Mouse (Mus musculus) megakaryocyte, embryonic 14.5 days (primary cell): Measurements from ENCODE around the gene Myl6b. TPM values are rescaled to one million over a fixed set of nuclear protein-coding genes. Genes with fewer than 3 reads are reported as not detected.
"Not testable (repeated sequence)": the region's sequence is repeated elsewhere in the genome, so short reads cannot be mapped to it uniquely, and the experiment has no call there.

Experiments used
- H3K27me3 ChIP-seq: replicated peaks from 2 replicates; pipeline ENCODE3; 2012; ENCODE audit warnings: inconsistent platforms
- H3K36me3 ChIP-seq: replicated peaks from 2 replicates; pipeline ENCODE3; 2012; ENCODE audit warnings: low read length, inconsistent platforms, mixed read lengths
- H3K4me1 ChIP-seq: 2 replicates; pipeline ENCODE4 v1.6.1; 2012; ENCODE audit warnings: inconsistent platforms
- H3K4me3 ChIP-seq: replicated peaks from 2 replicates; pipeline ENCODE3; 2012; ENCODE audit warnings: moderate library complexity, mild to moderate bottlenecking, inconsistent platforms
- H3K9me3 ChIP-seq: 2 replicates; pipeline ENCODE4 v1.6.1; 2012; ENCODE audit warnings: inconsistent platforms
- FLI1 ChIP-seq: IDR thresholded peaks from 2 replicates; pipeline ENCODE4 v1.6.1; 2012; ENCODE audit warnings: low read length, inconsistent platforms, mixed read lengths
- GATA1 ChIP-seq: IDR thresholded peaks from 3 replicates; pipeline ENCODE4 v1.6.1; 2012; ENCODE audit warnings: mixed read lengths, low read length, inconsistent platforms, borderline replicate concordance
- polyA plus RNA-seq: library from polyadenylated mRNA; stranded (reverse); fragments of >175 nt; gene quantifications from 2 replicates; pipeline ENCODE4 v1.2.3, GENCODE M21; 2012; ENCODE audit warnings: low replicate concordance; ENCODE audit not compliant: insufficient read depth

The Myl6b gene
- polyA plus RNA-seq, 1 experiment, result 15.9 TPM

DNA sequence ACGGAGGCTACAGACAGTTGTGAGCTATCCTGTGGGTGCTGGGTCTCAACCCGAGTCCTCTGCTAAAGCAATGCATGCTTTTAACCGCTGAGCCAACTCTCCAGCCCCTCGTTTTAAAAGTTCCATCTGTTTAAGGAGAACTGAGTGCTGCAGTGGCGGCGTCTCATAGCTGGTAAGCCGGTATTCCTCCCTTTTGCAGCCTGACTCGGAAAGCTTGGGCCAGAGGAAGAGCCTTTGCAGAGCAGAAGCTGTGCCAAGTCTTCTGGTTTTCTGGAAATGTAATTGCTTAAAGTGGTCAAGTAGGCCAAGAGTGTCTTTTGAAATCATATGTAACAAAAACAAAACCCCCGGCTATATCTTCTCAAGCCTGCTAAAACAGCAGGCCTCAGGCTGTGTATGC lies 9.8 kb upstream of the Myl6b start:
- Histone ChIP-seq H3K27me3 (no peaks in the 10 kb centered on the region), H3K36me3 (peaks cover 77% of the 10 kb centered on the region), H3K4me1 (peaks cover 40% of the 10 kb centered on the region), H3K4me3 (no peak overlapping the region), H3K9me3 (peaks cover 3% of the 10 kb centered on the region; the same call in 1 of the 2 replicates)
- TF ChIP-seq GATA1 (no peak), FLI1 (no peak)

DNA sequence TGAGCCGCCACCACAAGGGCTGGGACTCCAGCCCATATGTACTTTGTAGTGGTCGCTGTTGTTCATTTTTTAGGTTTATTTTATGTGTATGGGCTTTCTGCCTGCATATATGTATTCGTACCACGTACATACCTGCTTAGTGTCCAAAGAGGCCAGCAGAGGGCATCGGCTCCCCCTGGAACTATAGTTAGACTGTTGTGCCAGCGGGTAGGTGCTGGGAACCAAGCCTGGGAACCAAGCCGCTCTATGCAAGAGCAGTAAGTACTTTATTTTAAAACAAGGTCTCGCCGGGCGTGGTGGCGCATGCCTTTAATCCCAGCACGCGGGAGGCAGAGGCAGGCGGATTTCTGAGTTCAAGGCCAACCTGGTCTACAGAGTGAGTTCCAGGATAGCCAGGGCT lies 7.5 kb upstream of the Myl6b start:
- Histone ChIP-seq H3K36me3 (peaks cover 62% of the 10 kb centered on the region), H3K4me1 (peaks cover 55% of the 10 kb centered on the region), H3K4me3 (no peak overlapping the region), H3K9me3 (peaks cover 3% of the 10 kb centered on the region; the same call in 1 of the 2 replicates), H3K27me3 (no peaks in the 10 kb centered on the region)
- no peak for TF ChIP-seq FLI1
- no peak for TF ChIP-seq GATA1

DNA sequence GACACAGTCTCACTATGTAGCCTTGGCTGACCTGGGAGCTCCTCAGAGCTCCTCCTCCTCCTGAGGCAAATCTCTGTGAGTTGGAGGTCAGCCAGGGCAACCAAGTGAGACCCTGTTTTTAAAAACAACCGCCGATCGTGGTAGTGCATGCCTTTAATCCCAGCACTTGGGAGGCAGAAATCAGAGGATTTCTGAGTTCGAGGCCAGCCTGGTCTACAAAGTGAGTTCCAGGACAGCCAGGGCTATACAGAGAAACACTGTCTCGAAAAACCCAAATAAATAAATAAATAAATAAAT lies 6.8 kb upstream of the Myl6b start:
- not testable (repeated sequence) for H3K4me3 ChIP-seq, H3K27me3 ChIP-seq, H3K9me3 ChIP-seq
- peaks cover 59% of the 10 kb centered on the region for H3K4me1 ChIP-seq
- peaks cover 56% of the 10 kb centered on the region for H3K36me3 ChIP-seq

DNA sequence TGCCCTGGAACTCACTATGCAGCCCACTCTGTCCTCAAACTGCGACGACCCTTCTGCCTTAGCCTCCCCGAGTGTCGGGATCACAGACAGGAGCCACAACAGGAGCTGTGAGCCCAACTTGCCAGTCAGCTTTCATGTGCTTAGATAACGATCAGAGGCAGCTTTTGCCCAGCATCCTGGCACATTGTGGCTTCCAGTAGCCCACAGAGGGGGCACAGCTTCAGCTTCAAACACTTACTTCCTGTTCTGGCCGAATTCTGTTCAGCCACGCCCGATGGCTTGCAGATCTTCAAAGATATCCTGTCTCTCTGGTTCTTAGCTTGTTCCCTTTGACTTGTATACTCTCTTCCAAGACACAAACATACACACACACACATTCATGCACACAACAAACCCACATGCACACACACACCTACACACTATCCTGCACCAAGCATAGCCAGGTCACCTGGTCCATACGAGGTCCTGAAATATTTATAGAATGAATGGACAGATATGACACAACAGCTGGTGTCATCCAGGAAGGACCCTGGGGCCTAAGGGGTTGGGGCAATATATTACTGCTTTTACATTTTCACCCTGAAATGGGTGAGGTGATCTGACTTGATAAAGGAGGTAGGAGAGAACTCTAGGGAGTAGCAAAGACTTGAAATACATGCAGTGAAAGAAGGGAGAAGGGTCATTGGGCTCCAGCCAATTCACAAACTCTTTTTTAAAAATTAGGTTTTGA lies 6.3 kb upstream of the Myl6b start:
- Histone ChIP-seq H3K4me3 (peak overlapping the region; percentile 85), H3K4me1 (peaks cover 64% of the 10 kb centered on the region), H3K9me3 (peaks cover 3% of the 10 kb centered on the region; the same call in 1 of the 2 replicates), H3K36me3 (peaks cover 51% of the 10 kb centered on the region), H3K27me3 (no peaks in the 10 kb centered on the region)
- TF ChIP-seq GATA1 (peak; percentile 24; the same call in 1 of the 3 replicates), FLI1 (no peak)

DNA sequence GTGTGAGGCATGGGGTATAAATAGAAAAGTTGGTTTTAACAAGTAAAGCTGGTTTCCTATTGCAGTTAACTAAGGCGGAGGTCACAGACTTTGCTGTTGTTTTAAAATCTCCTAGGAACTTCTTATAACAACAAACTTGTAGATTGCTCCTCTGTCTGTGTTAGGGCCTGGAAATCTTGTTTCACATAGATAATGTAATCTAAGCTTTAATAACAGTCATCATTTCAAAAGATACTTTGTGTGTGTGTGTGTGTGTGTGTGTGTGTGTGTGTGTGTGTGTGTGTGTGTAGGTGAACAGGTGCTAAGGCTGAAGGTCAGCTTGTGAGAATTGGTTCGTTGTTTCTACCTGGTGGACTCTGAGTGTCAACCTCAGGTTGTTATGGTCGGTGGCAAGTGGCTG lies 5.5 kb upstream of the Myl6b start:
- peak overlapping the region; percentile 85 for H3K4me3 ChIP-seq
- H3K27me3 ChIP-seq, result no peaks in the 10 kb centered on the region
- peaks cover 43% of the 10 kb centered on the region for H3K36me3 ChIP-seq
- no peak for TF ChIP-seq GATA1
- no peak for TF ChIP-seq FLI1
- peaks cover 3% of the 10 kb centered on the region; the same call in 1 of the 2 replicates for H3K9me3 ChIP-seq
- peaks cover 66% of the 10 kb centered on the region for H3K4me1 ChIP-seq

DNA sequence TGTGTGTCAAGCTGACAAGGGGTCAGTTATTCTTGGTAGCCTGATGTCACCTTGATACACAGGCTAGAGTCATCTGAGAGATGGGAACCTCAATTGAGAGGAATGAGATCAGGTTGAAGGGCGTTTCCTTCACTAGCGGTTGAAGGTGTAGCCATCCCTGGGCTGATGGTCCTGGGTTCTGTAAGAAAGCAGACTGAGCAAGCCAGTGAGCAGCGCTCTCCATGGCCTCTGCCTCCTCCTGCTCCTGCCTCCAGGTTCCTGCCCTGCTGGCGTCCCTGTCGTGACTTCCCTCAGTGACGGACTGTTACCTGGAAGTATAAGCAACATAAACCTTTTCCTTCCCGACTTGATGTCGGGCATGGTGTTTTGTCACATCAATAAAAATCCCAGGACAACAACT lies 5.0 kb upstream of the Myl6b start:
- Histone ChIP-seq H3K27me3 (no peaks in the 10 kb centered on the region), H3K4me1 (peaks cover 67% of the 10 kb centered on the region), H3K36me3 (peaks cover 39% of the 10 kb centered on the region), H3K4me3 (peak overlapping the region; percentile 56), H3K9me3 (peaks cover 3% of the 10 kb centered on the region; the same call in 1 of the 2 replicates)
- no peak for TF ChIP-seq GATA1
- TF ChIP-seq FLI1, result no peak

DNA sequence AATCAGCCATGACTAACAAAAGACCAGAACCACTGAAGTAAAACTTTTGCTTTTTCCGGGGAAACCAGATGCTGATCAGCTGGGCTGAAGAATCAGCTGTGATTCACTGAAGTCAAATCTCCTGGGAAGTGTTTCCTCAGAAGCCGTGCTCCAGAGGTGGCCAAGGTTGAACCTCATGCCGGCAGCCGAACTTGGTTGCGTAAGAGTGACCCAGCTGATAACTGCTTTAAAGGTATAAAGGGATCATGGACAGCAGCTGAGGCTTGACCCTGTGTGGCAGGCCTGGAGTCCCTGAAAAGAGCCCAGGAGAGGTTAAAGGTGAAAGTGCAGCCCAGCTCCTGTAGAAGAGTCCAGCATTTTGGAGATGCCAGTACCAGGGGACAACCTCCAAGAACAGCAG lies 3.9 kb upstream of the Myl6b start:
- TF ChIP-seq FLI1 (no peak), GATA1 (no peak)
- Histone ChIP-seq H3K27me3 (no peaks in the 10 kb centered on the region), H3K4me1 (peaks cover 78% of the 10 kb centered on the region), H3K4me3 (peak overlapping the region; percentile 3), H3K36me3 (peaks cover 33% of the 10 kb centered on the region), H3K9me3 (peaks cover 3% of the 10 kb centered on the region; the same call in 1 of the 2 replicates)

DNA sequence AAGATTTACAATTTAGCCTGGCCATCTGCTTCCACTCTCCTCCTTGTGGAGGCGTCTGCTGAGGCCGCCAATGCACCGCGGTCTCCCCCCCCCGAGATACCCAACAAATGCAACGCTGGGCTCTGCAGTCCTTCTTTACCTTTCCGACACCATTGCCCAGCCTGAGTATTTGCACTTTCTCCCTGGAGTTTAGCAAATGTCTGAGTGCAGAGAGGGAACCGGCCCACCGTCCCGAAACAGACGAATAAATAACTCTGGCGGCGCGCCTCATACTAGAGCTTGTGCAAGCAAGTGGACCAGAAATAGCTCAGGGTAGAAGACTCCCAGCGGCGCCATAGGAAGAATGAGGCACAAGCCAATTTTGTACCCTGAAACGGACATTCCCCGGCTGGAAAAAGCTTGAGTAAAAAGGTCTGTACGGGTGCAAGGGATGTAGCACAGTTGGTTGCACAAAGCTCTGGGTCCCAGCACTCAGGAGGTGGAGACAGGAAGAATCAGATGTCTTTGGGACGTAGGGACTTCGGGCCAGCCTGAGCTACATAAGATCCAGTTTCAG lies 709 bp upstream of the Myl6b start:
- Histone ChIP-seq H3K9me3 (no peaks in the 10 kb centered on the region), H3K36me3 (peaks cover 24% of the 10 kb centered on the region), H3K4me3 (peak overlapping the region; percentile 94), H3K27me3 (no peaks in the 10 kb centered on the region), H3K4me1 (peaks cover 84% of the 10 kb centered on the region)
- TF ChIP-seq GATA1 (no peak), FLI1 (no peak)

DNA sequence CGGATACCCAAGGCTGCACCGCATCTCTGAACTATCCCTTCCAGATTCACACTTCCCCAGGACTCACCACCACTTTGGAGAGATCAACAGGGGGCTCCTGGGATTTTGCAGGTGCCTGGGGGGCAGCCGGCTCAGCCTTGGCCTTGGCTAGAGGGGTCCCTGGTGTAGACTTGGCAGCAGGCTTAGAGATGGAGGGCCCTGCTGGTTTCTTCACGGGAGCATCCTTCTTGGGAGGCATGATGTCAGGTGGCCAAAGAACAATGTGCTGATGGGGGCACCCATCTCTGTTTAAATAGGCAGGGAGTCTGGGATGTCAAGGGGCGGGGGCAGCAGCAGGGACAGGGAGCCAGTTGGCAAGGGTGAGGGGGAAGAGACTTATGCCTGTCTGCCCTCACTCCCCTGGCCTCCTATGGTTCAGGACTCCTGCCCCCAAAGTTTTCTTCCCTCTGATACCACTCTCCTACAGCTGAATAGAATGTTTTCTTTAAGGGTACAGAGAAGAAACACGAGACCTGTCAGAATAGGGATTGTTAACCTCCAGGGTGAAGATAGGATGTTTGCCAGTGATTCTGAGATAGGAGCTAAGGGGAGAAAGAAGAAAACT lies 1.2 kb downstream of the Myl6b start:
- Histone ChIP-seq H3K27me3 (no peaks in the 10 kb centered on the region), H3K36me3 (peaks cover 16% of the 10 kb centered on the region), H3K9me3 (no peaks in the 10 kb centered on the region), H3K4me1 (peaks cover 70% of the 10 kb centered on the region), H3K4me3 (peak overlapping the region; percentile 64)
- TF ChIP-seq GATA1, result no peak
- TF ChIP-seq FLI1, result no peak

DNA sequence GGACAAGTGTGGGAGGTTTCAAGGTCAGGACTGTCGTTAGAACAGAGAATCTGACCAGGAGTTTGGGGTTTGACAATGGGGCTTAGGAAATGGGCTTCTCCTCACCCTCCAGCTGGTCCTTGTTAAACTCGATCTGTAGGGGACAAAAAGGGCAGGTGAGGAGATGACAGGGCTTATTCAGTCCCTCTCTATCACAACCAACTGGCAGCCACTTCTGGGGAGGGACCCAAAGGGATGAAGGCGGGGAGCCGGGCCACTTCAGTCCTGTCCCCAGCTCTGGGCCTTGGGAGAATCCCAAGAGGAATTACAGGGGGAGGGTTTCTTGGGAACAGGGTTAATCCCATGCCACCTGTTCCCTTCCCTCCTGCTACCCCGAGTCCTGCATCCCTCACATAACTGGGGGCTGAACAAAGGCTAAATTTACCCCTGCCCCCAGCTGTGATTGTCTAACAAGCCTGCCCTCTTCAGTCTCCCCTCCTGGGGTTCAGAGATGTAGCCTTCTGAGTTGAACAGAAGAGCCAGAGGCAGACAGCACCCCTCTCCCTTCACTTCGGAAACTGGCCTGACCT lies 1.9 kb downstream of the Myl6b start:
- Histone ChIP-seq H3K4me3 (no peak overlapping the region), H3K9me3 (no peaks in the 10 kb centered on the region), H3K36me3 (peaks cover 22% of the 10 kb centered on the region), H3K27me3 (no peaks in the 10 kb centered on the region), H3K4me1 (peaks cover 70% of the 10 kb centered on the region)
- TF ChIP-seq FLI1 (no peak), GATA1 (no peak)
